27 mouse cellular contexts compared by ENCODE assay signal in genomic region chr15:67357867-67358266, GRCm38 (mm10).
DNase-seq lines count a peak whose midpoint lies in the region; ATAC-seq and TF ChIP-seq lines count a peak whose summit lies in the region.
"Had no signal": no experiment of that assay in that cellular context is flagged by ENCODE, and none has a peak within 500 bp of the region (broad histone marks: within the 10 kb centered on the region; RNA-seq: fewer than 3 reads in every experiment).

No protein-coding gene starts in this region.

- no peaks in the 10 kb centered on the region for H3K79me2 ChIP-seq in myocyte (ENCODE audit: control insufficient read depth, insufficient read depth)

- H3K9me3 ChIP-seq in lung, embryonic 14.5 days (ENCODE audit: low read depth, low read length): no peaks in the 10 kb centered on the region
- H3K9me3 ChIP-seq in heart, embryonic 12.5 days (replicated peaks): no peaks in the 10 kb centered on the region
- H3K9me3 ChIP-seq: embryonic facial prominence, embryonic 13.5 days; forebrain, embryonic 10.5 days; forebrain, embryonic 15.5 days; heart, embryonic 13.5 days; neural tube, embryonic 15.5 days had no signal

- H3K36me3 ChIP-seq in lung, embryonic 14.5 days (ENCODE audit: insufficient read depth): no peaks in the 10 kb centered on the region
- no peaks in the 10 kb centered on the region for H3K36me3 ChIP-seq in myocyte (ENCODE audit: control insufficient read depth, insufficient read depth)
- H3K36me3 ChIP-seq in heart, embryonic 12.5 days: no peaks in the 10 kb centered on the region
- H3K36me3 ChIP-seq: embryonic facial prominence, embryonic 13.5 days; forebrain, embryonic 10.5 days; forebrain, embryonic 15.5 days; heart, embryonic 13.5 days; neural tube, embryonic 15.5 days had no signal

- no peak for DNase-seq in lung, embryonic 14.5 days
- DNase-seq in lung, postnatal 36 days: no peak
- DNase-seq in 3134 (ENCODE audit: extremely low read depth, insufficient read length, low spot score): peak; percentile 4
- DNase-seq in 3T3-L1 (ENCODE audit: low read depth, low spot score): peak; percentile 83
- DNase-seq in cerebellum, postnatal 10 days: no peak
- DNase-seq: adrenal gland, adult 8-10 months; cerebellum, adult 11 months; cerebellum, adult 9-10 months; gastrocnemius, postnatal 14 days; heart, adult 18-20 months; heart, postnatal 10 days; kidney, adult 9 months; kidney, postnatal 10 days; layer of hippocampus, adult 9-11 months; liver; lung, adult 2 months; midbrain, embryonic 14.5 days had no signal

- H3K27me3 ChIP-seq in lung, embryonic 14.5 days (ENCODE audit: insufficient read depth, low read length): no peaks in the 10 kb centered on the region
- no peaks in the 10 kb centered on the region for H3K27me3 ChIP-seq in myocyte (ENCODE audit: control insufficient read depth, insufficient read depth, insufficient read length)
- no peaks in the 10 kb centered on the region for H3K27me3 ChIP-seq in heart, embryonic 12.5 days (replicated peaks)
- H3K27me3 ChIP-seq: embryonic facial prominence, embryonic 13.5 days; forebrain, embryonic 15.5 days; heart, embryonic 13.5 days; neural tube, embryonic 15.5 days had no signal

- no peak overlapping the region for H3K9ac ChIP-seq in lung, embryonic 14.5 days
- no peak overlapping the region for H3K9ac ChIP-seq in heart, embryonic 12.5 days
- H3K9ac ChIP-seq: embryonic facial prominence, embryonic 13.5 days; forebrain, embryonic 15.5 days; heart, embryonic 13.5 days; hindbrain, embryonic 14.5 days; liver, embryonic 14.5 days; neural tube, embryonic 15.5 days had no signal

- H3K4me1 ChIP-seq in lung, embryonic 14.5 days (ENCODE audit: insufficient read depth): peaks cover 10% of the 10 kb centered on the region; the same call in 1 of the 2 replicates
- H3K4me1 ChIP-seq in heart, embryonic 12.5 days (replicated peaks): peaks cover 12% of the 10 kb centered on the region
- H3K4me1 ChIP-seq: forebrain, embryonic 15.5 days; neural tube, embryonic 15.5 days had no signal

- ATAC-seq in lung, embryonic 14.5 days (ENCODE audit: insufficient read depth): 0 out of 2 replicates have a peak, but pooled peaks have one; percentile 4
- ATAC-seq in heart, embryonic 12.5 days (ENCODE audit: insufficient number of reproducible peaks, low FRiP score): no peak
- ATAC-seq: forebrain, embryonic 15.5 days; intestine, postnatal 0 days had no signal

- TF ChIP-seq POLR2A in myocyte (IDR thresholded peaks at IDR 0.05; ENCODE audit: insufficient read length, low read depth): no peak

- no peak overlapping the region for H3ac ChIP-seq in myocyte (ENCODE audit: control insufficient read depth, insufficient read length)

- H3K27ac ChIP-seq in lung, embryonic 14.5 days (ENCODE audit: low read depth): no peak overlapping the region
- no peak overlapping the region for H3K27ac ChIP-seq in heart, embryonic 12.5 days (ENCODE audit: poor library complexity, severe bottlenecking)
- H3K27ac ChIP-seq: embryonic facial prominence, embryonic 13.5 days; forebrain, embryonic 10.5 days; forebrain, embryonic 15.5 days; heart, embryonic 13.5 days; hindbrain, embryonic 14.5 days; liver, embryonic 14.5 days; neural tube, embryonic 15.5 days had no signal

- no peak for TF ChIP-seq CTCF in lung, embryonic 14.5 days (IDR thresholded peaks at IDR 0.05; ENCODE audit: low read depth)

- H3K4me2 ChIP-seq in lung, embryonic 14.5 days: no peak overlapping the region
- H3K4me2 ChIP-seq in myocyte (ENCODE audit: low read depth): peak overlapping the region; percentile 37
- H3K4me2 ChIP-seq in heart, embryonic 12.5 days: no peak overlapping the region
- H3K4me2 ChIP-seq: embryonic facial prominence, embryonic 13.5 days; forebrain, embryonic 15.5 days; heart, embryonic 13.5 days; hindbrain, embryonic 14.5 days; neural tube, embryonic 15.5 days had no signal

- H3K4me3 ChIP-seq in lung, embryonic 14.5 days (ENCODE audit: low read depth, low read length): no peak overlapping the region
- H3K4me3 ChIP-seq in myocyte: no peak overlapping the region
- H3K4me3 ChIP-seq in heart, embryonic 12.5 days: no peak overlapping the region
- H3K4me3 ChIP-seq: embryonic facial prominence, embryonic 13.5 days; forebrain, embryonic 10.5 days; forebrain, embryonic 15.5 days; heart, embryonic 13.5 days; neural tube, embryonic 15.5 days had no signal

- WGBS in lung, embryonic 14.5 days: 84% methylated on average over 3 of the region's 3 CpGs
- WGBS in heart, embryonic 12.5 days: 82% methylated on average over 3 of the region's 3 CpGs

TF ChIP-seq in myocyte, 11 proteins besides CTCF, POLR2A, EP300 and RAD21:
- TF ChIP-seq CEBPB (IDR thresholded peaks at IDR 0.05; ENCODE audit: insufficient read depth, poor library complexity, severe bottlenecking) (0 out of 2 replicates have a peak, but pooled peaks have one; percentile 46), SRF (IDR thresholded peaks at IDR 0.05; ENCODE audit: control insufficient read depth, insufficient read length, low read depth) (peak; percentile 33), MAX (IDR thresholded peaks at IDR 0.05; ENCODE audit: low read depth) (peak; percentile 70), TCF3 (IDR thresholded peaks at IDR 0.05; ENCODE audit: insufficient read length, low read depth) (peak; percentile 80), USF1 (IDR thresholded peaks at IDR 0.05; ENCODE audit: low read depth) (peak; percentile 68), MYOD1 (IDR thresholded peaks at IDR 0.05; ENCODE audit: control insufficient read depth in 1 of 3, insufficient read length in 2 of 3, low read depth in 2 of 3) (peak; percentile 48 to 98 (median 97)), REST (IDR thresholded peaks at IDR 0.05; ENCODE audit: insufficient read depth, insufficient read length) (no peak), MYOG (IDR thresholded peaks at IDR 0.05; ENCODE audit: control insufficient read depth in 1 of 3, insufficient read depth in 1 of 3, insufficient read length in 2 of 3, low read depth in 2 of 3) (peak; percentile 56 to 97 (median 95)), TCF12 (IDR thresholded peaks at IDR 0.05; ENCODE audit: insufficient read depth, poor library complexity, severe bottlenecking) (peak; percentile 85), POLR2AphosphoS2 (IDR thresholded peaks at IDR 0.05; ENCODE audit: insufficient read length, low read depth) (no peak), E2F4 (IDR thresholded peaks at IDR 0.05; ENCODE audit: insufficient read depth) (no peak)

Comparison
In these comparisons a context has a peak if more than half of its experiments do, and no peak if none do; other contexts are left out.
1. DNase-seq: peak in 3134 (single experiment) and 3T3-L1 (single experiment); none in lung, embryonic 14.5 days (single experiment), lung, postnatal 36 days (single experiment) and cerebellum, postnatal 10 days (0 of 2).